Mouse (Mus musculus) Patski (cell line): ENCODE measurements around the gene Chpt1. TPM values are rescaled to one million over a fixed set of nuclear protein-coding genes. Genes with fewer than 3 reads are reported as not detected.
"Not testable (repeated sequence)": the region's sequence is repeated elsewhere in the genome, so short reads cannot be mapped to it uniquely, and the experiment has no call there.

Experiments used
- ATAC-seq: fragments of 100-300 bp; one replicate; pipeline ENCODE4 v1.8.0; 2021
- CTCF ChIA-PET: fragments of 350-600 bp; sonication (Branson Sonifier 250); formaldehyde crosslinking; loops from one replicate; lab custom pipeline; 2022; ENCODE audit warnings: inconsistent platforms; lab: Charles Lee
- POLR2A ChIA-PET: fragments of 350-600 bp; sonication (Branson Sonifier 250); formaldehyde crosslinking; loops from one replicate; lab custom pipeline; 2022; ENCODE audit warnings: antibody characterized with exemption, inconsistent platforms; lab: Charles Lee
- DNase-seq: peaks from one replicate; pipeline ENCODE4 v3.0.0-alpha.2; 2011; ENCODE audit warnings: low read depth, low spot score
- H3K27me3 ChIP-seq: fragments of 371-371 bp; one replicate; pipeline ENCODE4 v1.5.1; 2021
- CTCF ChIP-seq: fragments of 100-300 bp; IDR thresholded peaks from one replicate; pipeline ENCODE4 v1.5.1; 2021
- in situ Hi-C: fragments of 300-500 bp; cut with MboI; formaldehyde crosslinking; loops from 3 replicates; pipeline ENCODE4 v1.11.1; 2018; ENCODE audit warnings: low pct_unique_long_range_greater_than_20kb, mixed read lengths
- polyA plus RNA-seq: library from polyadenylated mRNA; unstranded; gene quantifications from one replicate; pipeline ENCODE4 v1.2.3, GENCODE M21; 2021

Chpt1 gene
- 61.1 TPM for polyA plus RNA-seq

DNA sequence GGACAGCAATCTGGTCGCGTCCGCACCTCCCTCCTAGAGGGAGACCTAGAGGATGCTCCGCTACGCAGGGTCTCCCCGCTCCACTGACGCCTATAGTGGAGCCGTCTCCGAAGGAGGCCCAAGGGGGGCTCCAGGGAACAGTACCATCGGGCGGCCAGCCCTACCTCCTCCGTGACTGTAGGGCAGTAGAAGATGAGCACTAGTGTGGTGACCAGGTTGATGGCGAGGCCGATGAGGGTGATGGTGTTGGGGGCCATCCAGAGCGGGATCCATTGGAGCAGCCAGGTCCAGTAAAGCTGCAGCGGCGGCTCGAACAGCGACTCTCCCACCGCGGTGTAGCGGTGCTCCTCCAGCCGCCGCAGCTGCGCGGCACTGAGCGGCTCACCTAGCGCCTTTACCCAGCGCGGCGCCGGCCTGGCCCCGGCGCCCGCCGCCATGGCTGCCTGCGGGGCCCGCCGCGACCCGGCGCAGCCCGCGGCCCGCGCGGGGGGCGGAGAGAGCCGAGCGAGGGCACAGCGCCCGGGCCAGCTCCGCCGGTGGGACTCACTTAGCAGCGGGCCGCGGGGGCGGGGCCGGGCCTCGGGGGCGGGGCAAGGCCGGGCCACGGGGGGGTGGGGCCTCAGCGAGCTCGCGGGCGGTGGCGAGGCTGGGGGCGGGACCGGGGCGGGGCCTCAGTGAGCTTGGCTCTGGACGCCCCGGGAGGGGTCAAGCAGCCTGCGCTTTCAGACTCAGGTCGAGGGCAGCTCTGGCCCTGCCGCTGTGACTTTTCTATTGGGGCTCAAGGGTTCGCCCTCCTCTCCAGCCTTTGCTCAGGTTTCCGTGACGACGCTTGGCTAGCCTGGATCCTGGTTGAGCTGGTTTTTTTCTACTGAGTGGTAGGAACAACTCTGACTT lies at the start of gene Chpt1:
Chpt1 (minus strand) TSS at position 653 of the 894 bp plus-strand sequence.
- POLR2A ChIA-PET = interaction anchor here (0.6 to 1.3 kb wide), 3 partner anchors 14 to 227 kb away, joined by 3 read pairs; no protein-coding TSS in a partner anchor
- in situ Hi-C loops = no loop called here
- CTCF ChIA-PET = interaction anchor here (2.8 kb wide), 1 partner anchor 10 kb away, joined by 10 read pairs; no protein-coding TSS in a partner anchor
- TF ChIP-seq CTCF = no peak
- ATAC-seq (peak; percentile 90), DNase-seq (no peak)
- no peaks in the 10 kb centered on the region for H3K27me3 ChIP-seq

DNA sequence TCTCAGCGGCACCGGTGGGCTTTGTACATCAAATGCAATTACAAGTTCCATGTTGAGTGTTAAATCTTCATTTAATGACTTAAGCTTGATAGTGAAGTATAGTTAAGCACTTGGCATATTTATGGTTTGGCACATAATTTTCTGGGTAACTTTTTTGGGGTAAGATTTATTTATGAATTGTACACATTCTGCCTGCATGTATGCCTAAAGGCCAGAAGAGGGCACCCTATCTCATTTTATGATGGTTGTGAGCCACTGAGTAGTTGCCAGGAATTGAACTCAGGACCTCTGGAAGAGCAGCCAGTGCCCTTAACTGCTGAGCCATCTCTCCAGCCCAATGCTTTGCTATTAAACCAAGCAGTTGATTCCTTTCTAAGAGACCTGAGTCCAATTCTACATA lies 48.9 kb upstream of the Chpt1 start:
- in situ Hi-C loops = loop anchor here (5.0 kb wide), 1 partner anchor 170 kb away; no protein-coding TSS in a partner anchor

DNA sequence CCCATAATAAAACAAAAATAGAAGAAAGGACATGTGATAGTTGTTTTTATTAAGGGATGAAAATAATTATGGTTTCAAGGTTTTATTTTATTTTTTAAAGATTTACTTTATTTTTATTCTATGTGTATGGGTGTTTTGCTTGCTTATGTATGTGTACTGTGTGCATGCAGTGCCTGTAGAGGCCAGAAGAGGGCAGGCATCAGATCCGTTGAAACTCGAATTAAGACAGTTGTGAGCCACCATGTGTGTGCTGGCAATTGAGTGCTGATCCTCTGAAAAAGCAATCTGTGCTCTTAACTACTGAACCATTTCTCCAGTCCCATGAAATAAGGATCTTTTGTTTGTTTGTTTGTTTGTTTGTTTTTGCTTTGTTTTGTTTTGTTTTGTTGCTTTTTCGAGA lies 46.4 kb upstream of the Chpt1 start:
- peaks cover 10% of the 10 kb centered on the region for H3K27me3 ChIP-seq
- ATAC-seq (no peak), DNase-seq (no peak)
- ChIA-PET POLR2A (no interaction called here), CTCF (no interaction called here)
- in situ Hi-C loops = loop anchor here (5.0 kb wide), 1 partner anchor 172 kb away; no protein-coding TSS in a partner anchor
- TF ChIP-seq CTCF = peak; percentile 54

More for the DNA sequence above, 48.9 kb upstream of the Chpt1 start:
- ChIA-PET CTCF (interaction anchor here (0.8 to 1.7 kb wide), 3 partner anchors 10 to 19 kb away, joined by 3 to 4 read pairs (median 3); no protein-coding TSS in a partner anchor), POLR2A (no interaction called here)
- H3K27me3 ChIP-seq = peaks cover 22% of the 10 kb centered on the region
- no peak for ATAC-seq
- no peak for DNase-seq
- TF ChIP-seq CTCF = peak; percentile 55

DNA sequence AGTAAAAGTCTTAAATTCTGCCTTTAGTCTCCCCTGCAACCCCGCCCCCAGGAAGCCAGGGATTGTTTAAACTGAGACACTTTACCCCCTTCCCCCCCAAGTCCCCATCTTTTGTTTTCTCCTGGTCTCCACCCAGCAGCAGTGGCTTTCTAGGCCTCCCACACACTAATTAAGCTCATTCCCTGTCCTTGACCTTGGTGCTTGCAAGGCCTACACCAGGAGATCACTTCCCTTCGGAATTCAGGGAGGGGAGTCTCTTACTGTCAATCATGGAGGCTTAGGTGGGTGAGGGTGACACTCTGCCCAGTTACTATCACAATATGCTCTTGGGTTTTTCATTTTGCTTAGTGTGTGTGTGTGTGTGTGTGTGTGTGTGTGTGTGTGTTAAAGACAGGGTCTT lies 43.8 kb upstream of the Chpt1 start:
- DNase-seq (no peak), ATAC-seq (no peak)
- ChIA-PET POLR2A (no interaction called here), CTCF (no interaction called here)
- in situ Hi-C loops = no loop called here
- H3K27me3 ChIP-seq = peaks cover 10% of the 10 kb centered on the region
- TF ChIP-seq CTCF = no peak

DNA sequence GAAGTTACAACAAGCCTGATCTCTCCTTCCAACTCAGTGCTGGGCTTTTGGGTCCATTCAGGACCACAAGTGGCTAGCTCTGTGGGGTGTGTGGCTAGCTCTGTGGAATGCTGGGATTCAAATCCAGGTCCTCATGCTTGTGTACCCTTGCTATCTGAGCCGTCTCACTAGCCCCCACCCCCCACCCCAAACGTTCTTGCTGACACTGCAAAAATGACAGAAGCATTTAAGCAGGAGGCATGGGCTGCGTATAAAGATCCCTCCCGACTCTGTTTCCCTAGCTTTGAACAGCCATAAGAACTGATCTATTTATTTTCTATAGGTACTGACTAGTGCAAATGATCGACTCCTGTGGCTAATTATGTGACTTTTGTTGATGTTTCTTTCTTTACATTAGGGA lies 26.8 kb upstream of the Chpt1 start:
- ATAC-seq (no peak), DNase-seq (no peak)
- ChIA-PET CTCF (no interaction called here), POLR2A (interaction anchor here (0.9 kb wide), 1 partner anchor 498 kb away, joined by 5 read pairs; no protein-coding TSS in a partner anchor)
- H3K27me3 ChIP-seq = peaks cover 7% of the 10 kb centered on the region
- in situ Hi-C loops = no loop called here
- no peak for TF ChIP-seq CTCF

DNA sequence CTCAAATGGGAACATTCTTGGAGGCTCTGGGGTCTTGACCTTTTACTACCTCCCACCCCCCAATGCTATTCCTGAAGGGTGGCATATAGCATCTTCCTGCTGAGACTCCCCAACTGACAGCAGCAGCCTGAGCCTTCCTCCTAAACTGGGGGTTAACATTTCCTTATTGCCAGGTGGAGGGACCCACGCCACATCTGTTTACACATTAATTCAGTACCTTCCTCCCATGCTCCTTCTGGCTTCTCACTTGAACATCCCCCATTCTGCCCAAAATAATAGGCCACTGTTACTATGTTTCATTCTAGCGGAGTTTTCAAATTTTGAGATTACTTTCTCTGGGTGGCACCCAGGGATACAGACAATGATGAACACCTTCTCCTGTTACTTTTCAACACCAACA lies 20.1 kb upstream of the Chpt1 start:
- CTCF ChIA-PET = no interaction called here
- in situ Hi-C loops = no loop called here
- DNase-seq (no peak), ATAC-seq (no peak)
- POLR2A ChIA-PET = no interaction called here
- peaks cover 34% of the 10 kb centered on the region for H3K27me3 ChIP-seq
- no peak for TF ChIP-seq CTCF

DNA sequence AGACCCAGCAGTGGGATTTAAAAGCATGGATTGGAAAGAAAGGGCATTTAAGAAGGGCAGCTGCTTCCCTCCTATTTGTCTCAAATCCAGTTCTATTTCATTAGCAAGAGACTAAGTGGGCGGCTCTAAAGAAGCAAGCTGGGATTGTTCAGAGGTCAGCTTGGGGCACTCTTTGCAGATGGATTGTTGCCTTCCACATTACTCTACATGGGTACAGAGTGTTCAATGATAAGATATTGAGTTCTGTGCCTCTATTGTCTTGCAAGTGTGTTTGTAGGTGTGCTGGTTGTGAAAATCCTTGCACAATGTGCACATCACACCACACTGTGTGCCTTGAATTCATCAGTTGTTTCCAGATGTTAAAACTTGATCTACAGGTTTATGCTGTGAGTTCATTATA lies 19.3 kb upstream of the Chpt1 start:
- POLR2A ChIA-PET = no interaction called here
- peaks cover 34% of the 10 kb centered on the region for H3K27me3 ChIP-seq
- DNase-seq (no peak), ATAC-seq (no peak)
- CTCF ChIA-PET = no interaction called here
- TF ChIP-seq CTCF = no peak
- in situ Hi-C loops = no loop called here

DNA sequence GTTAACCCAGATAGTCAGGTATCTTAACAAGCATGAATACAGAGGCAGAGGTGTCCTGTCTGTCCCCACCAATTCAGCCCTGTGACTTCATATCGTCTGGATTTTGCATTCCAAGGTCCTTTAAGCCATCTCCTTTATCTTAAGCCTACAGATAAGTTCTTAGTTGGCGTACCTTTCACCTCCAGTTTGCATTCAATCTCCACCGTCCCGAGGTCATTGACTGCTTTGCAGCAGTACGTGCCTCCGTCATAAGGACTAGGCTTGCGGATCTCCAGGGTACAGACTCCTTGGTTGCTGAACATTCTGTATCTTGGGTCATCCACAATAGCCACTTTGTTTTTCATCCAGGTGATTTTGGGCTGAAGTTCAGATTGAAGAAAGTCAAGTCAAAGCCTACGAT lies 18.9 kb upstream of the Chpt1 start:
- ATAC-seq (no peak), DNase-seq (no peak)
- POLR2A ChIA-PET = no interaction called here
- in situ Hi-C loops = no loop called here
- H3K27me3 ChIP-seq = peaks cover 34% of the 10 kb centered on the region
- CTCF ChIA-PET = no interaction called here
- no peak for TF ChIP-seq CTCF

DNA sequence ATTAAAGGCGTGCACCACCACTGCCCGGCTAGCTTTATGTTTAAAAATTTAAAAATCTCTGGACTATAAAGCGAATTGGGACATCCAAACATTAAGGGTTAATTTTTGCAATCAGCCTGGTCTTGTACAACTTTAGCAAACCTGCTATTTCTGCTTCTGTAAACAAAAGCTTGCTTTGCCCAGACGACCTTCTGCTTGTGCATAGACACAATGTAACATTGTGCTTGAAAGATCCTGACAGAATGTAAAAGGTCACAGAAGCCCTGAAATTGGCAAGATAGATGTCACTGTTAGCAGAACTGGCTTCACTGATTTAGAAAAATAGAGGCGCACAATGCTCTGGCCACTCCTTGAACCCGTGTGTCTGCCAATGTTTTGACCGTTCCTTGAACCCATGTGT lies 11.2 kb upstream of the Chpt1 start:
- in situ Hi-C loops, H3K27me3 ChIP-seq, CTCF ChIA-PET, DNase-seq, ATAC-seq: not testable (repeated sequence)
- POLR2A ChIA-PET = interaction anchor here (0.6 kb wide), 1 partner anchor 137 kb away, joined by 3 read pairs; no protein-coding TSS in a partner anchor

DNA sequence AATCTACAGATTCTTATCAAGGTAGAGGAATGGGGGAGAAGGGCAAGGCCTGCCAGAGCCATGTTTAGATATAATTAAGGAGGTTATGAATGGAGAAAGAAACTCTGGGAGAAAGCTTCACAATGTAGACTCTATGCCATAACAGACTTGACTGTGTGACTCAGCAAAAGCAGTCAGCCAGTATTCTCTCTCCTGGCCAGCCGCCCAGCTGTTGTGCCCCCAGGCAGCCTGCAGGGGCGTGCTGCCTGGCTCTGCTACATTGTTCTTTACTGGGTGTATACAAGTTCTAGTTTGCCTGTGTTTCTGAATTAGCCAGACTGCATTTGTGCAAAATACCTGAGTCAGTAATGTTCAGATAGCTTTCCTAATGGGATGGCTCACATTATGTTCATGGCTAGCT lies 10.6 kb upstream of the Chpt1 start:
- DNase-seq = peak; percentile 39
- CTCF ChIA-PET = interaction anchor here (0.9 to 1.6 kb wide), 2 partner anchors 9 to 19 kb away, joined by 3 to 10 read pairs; no protein-coding TSS in a partner anchor
- peak; percentile 94 for ATAC-seq
- POLR2A ChIA-PET = interaction anchor here (0.6 to 0.7 kb wide), 2 partner anchors 136 to 292 kb away, joined by 3 read pairs; no protein-coding TSS in a partner anchor
- peaks cover under 1% of the 10 kb centered on the region for H3K27me3 ChIP-seq
- peak; percentile 77 for TF ChIP-seq CTCF
- in situ Hi-C loops = no loop called here

DNA sequence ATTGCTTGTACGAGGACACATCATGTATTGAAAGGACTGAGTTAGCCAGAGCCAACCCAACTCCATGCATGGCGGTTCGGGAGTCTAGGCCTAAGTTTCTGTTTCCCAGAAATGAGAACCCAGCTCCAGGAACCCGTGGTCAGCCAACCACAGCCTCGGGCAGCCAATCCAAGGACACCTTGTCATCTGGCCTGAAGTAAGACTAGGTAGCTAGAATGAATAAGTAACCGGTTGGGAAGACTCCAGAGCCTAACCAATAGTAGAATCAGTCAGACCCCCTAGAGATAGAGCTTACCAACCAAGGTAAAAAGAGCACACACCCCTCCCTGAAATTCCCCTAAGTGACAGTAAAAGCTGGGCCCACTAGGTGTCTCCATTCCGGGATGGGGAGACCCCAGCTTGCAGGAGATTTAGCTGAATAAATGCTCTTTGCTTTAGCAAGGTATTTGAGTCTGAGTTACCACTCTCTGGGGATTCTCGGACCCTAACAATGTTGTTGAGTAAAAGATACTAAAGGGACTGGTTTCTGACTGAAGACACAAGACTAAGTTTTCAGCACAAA lies 9.8 kb upstream of the Chpt1 start:
- in situ Hi-C loops = no loop called here
- CTCF ChIA-PET = interaction anchor here (0.9 to 1.6 kb wide), 2 partner anchors 8 to 20 kb away, joined by 3 to 10 read pairs; no protein-coding TSS in a partner anchor
- no peak for ATAC-seq
- no peak for DNase-seq
- H3K27me3 ChIP-seq = no peaks in the 10 kb centered on the region
- TF ChIP-seq CTCF = no peak
- POLR2A ChIA-PET = interaction anchor here (0.6 kb wide), 1 partner anchor 22 kb away, joined by 6 read pairs; no protein-coding TSS in a partner anchor
